Mouse (Mus musculus) adrenal gland, adult 8-10 months (tissue): ENCODE data around the gene AI413582. TPM values are rescaled to one million over a fixed set of nuclear protein-coding genes. Genes with fewer than 3 reads are reported as not detected.

ENCODE experiments used
- DNase-seq: peaks from one replicate; pipeline ENCODE4 v3.0.0; 2022
- total RNA-seq, 4 experiments: library from RNA; stranded (reverse); gene quantifications; 2 replicates each; pipeline ENCODE4 v1.2.4; 2022

The AI413582 gene
- total RNA-seq, 4 experiments from 2014 or later, result 22.9 to 29.4 (median 23.4) TPM

DNA sequence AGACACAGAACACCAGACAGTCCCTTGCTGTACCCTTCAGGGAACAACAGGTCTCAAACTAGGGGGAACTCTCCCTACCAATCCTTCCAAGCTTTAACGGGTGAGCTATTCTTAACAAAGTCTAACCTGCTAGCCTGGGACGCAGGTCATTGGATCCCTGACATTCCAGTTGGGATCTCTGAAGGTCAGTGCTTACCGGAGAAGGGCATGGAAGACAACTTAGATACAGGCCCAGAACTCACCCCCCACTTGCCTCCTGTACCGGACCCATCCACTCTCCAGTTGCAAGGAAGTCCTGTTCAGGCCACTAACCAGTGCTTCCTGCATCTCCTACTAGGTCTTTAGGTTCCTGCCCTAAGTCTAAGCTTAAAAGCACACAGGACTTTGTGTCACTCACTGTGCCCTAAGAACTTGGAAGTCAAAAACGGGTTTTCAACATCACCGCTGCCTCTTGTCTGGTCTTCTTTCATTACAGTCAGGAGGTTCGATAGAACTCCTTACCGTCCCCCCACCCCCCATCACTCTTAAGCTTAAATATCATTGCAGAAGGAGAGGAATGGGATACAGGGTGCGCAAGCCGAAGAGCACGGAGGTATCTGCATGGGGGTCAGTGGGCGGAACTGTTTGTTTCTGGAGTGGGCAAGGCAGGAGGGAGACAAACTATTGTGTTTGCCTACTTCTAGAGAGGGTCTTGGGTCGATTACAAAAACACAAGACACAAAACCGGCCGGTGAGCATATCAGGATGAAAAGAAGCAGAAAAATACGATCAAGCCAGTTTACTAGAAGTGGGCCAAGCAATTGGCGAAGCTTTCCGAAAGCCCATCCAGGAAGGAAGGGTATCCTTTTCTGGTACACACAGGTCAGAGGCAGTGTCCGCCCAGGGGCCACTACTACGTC lies 11.2 kb downstream of the AI413582 start:
- DNase-seq, result no peak

DNA sequence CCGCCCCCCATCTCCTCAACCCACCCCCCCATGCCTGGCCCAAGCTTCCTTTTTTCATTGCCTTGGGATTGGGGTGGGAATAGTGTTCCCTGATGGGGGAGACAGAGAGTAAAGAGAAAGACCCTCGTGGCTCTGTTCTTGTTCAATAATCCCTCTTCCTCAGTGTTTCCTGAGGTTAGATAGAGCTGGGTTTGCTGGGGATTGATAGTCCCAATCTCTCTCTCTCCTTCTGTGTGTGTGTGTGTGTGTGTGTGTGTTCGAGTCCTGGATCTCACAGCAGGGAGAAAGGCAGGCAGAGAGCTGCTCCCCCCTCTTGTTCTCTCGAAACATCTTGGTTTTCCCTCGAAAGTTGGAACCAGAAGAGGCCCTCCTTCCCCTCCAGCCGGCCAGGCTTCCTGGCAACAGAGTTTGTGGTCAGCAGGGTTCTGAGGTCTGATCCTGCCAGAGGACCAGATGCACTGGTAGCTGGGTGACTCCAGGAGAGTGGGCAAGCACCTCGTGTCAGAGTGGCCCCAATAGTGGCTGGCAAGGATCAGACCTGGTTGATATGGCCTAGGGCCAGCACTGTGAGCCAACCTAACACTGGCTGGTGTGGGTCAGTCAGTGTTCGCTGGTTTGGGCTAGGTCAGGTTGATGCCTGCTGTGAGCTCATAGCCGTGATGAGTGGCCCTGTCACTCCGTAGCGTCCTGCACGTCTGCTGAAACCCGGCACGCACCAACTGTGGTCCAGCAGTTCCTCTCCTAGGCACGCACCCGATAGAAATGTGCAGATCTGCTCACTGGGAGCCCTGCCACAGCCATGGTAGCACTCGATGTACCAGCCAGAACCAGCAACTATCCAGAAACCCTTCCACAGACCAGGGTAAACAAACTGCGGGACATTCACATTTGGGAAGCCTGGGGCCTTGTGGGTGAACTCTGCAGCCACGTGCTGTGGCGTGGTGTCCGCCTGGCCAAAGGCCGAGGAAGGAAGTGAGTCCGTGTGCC lies 13.0 kb downstream of the AI413582 start:
- DNase-seq, result no peak

DNA sequence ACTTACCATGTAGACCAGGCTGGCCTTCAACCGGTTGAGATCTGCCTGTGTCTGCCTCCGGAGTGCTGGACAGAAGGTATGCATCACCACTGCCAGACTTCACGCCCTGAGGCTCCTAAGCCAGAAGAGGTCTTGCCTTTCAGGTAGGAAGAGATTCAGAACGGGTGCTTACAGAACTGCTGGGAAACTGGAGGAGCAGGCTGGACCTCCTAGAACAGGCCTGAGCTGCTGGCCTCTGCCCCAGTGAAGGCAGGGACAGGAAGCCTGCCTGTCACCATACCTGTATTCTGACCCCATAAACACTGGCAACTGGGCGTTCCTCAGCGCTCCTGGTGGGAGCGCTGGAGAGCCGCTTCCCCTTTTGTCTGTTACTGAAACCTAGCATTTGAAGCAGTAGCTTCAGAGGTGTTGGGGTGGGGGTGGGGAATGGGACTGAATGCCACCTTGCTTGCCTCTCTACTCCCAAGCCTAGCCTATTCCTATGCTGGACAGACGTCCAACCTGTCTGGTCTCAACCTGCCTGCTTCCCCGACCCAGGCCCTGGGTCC lies 14.1 kb downstream of the AI413582 start:
- no peak for DNase-seq

DNA sequence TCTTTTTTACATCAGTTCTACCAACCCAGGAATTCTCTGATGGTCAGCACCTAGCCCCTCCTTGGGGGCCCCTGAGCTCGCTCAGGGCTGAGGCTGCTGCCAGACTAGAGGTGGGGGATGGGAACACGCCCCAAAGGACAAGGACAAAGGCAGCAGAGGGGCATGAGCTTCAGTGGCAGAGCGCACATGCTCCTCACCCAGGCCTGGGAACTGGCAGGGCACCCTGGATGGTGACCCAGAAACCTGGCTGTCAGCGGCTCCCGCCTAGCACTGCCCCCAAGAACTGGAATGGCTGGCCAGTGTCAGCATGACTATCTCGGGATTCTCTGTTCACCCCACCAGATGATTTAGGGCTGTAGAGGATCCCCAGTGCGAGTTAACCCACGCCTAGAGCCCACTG lies 16.3 kb downstream of the AI413582 start:
- DNase-seq, result no peak

DNA sequence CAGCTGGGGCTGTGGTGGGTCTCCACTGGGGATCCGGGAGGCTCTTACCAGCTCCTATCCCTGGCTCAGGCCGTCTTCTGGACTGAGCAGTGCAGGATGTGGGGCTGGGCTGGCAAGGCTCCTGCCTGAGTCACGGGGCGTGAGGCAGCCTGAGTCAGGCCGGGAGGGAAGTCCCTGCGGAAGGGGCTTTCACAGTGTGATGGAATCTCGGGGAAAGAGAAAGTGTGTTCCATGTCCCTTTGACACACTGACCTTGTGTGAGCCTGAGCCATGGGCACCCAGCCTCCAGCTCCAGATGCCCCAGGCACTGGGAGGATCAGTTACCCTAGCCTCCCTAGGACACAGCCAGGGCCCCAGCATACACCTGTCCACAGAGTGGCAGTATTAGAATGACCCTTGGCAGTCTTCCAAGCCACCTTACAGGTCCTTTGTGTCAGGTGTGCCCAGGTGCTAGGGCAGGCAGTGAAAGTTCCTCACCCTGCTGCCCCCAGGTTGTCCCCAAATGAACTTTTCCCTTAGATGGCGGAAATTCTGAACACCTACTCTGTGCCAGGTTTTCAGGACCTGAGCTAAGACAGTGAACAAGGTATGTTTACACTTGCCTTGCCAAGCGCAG lies 18.2 kb downstream of the AI413582 start:
- DNase-seq, result peak; percentile 72

DNA sequence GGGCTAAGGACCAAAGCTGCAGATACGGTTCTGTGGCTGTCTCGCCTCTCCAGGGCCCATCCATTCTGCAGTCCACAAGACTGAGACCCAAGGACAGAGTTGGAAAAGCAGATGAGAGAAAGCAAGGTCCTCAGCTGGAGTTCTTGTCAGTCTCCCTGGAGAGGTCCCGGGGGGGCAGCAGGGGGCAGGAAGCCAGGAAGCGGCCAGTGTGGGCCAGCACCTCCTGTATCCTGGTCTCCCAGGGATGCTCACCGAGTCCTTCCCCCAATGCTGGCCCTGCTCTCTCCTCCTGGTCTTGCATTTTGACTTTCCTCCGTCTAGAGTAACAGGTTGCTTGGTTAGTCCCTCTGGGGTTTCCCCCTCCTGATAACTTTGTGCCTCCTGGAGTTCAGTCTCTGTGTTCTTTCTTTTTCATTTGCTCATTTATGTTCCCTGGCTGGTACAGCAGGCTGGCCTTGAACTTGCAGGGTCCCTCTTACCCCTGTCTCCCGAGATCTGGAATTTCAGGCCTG lies 18.9 kb downstream of the AI413582 start:
- DNase-seq, result no peak

DNA sequence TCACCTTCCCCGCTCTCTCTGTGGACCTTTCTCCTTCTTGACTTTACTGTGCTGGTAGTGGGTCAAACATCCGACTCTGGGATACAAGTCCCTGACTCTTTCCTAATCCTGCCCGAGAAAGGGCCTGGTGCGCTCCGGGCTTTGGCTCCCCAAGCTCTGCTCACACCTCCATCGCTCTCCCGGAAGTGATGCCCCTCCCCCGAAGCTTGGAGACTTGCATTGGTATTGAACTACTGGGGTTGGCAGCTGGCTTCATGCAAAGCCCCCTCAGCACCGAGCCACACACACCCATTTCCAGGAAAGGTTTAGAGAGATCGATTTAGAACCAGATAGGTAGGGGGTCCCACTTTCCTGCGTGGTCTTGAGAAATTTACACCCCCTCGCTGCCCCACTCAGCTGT lies 19.6 kb downstream of the AI413582 start:
- DNase-seq, result no peak

DNA sequence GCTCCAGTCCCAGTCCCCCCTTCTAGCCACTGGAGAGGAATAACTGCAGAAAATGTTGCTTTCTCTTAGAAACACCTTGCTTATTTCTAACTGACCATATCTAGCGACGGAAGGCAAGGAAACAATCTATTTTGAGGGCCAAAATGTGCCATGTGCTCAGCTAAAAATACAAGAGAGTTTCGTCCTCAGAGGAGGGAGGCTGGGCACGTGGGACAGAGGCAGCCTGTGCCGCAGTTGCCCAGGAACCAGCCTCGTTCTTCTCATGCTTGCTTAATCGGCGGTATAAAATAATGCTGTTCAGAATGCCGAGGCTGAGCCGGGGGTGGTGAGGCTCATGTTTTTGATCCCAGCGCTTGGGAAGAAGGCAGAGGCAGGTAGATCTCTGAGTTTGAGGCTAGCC lies 21.0 kb downstream of the AI413582 start:
- DNase-seq, result no peak

DNA sequence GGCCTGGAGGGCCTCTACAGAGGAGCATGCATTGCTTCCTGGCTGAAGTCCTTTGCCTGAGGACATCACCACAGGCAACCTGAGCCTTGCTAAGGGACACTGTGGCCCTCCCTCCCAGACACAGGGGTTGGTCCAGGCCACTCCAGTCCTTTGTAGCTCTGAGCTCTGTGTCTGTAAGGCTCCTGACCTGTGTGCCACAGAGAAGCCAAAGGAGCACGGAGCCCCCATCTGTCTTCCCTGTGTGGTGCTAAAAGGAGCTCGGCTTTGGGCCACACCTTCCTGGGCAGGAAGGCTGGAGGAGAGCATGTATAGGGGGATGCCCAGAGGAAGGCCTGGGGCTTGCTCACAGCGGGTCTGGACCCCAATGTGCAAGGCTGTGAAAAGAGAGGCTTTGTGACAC lies 23.6 kb downstream of the AI413582 start:
- DNase-seq, result no peak

DNA sequence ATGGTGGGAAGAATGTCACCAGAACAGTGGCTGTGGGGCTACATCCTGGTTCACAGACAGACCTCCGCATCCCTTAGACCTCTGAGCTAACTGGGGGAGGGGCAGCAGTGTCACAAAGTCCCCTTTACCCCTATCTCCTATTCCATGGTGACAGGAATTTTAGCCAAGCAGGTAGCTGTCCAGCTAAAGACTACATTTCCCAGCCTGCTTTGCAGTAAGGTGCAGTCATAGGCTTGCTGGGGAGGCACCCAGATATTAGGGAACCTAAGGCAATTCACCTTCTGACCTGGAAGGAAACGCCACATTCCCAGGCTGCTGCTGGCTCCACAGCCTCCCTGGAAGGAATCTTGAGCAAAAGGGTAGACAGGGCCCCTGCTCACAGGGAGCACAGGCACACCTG lies 24.3 kb downstream of the AI413582 start:
- DNase-seq, result no peak

DNA sequence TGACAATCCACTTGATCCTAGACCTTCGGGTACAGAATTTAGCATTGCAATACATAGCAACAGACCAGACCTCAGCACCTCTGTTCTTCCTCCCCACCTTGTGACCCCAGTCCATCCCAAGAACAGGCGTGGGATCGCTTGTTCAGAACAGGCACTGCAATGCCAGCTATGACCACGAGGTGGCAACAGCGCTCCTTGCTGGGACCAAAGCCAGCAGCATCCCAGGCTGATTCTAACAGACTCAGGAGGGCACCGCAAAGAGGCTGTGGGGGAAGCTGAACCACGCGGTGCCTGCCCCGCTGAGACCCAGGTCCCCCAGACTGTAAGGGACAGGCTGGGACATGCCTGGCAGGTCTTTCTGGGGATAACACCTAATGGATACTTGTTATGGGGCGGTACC lies 30.8 kb downstream of the AI413582 start:
- DNase-seq, result peak; percentile 72

DNA sequence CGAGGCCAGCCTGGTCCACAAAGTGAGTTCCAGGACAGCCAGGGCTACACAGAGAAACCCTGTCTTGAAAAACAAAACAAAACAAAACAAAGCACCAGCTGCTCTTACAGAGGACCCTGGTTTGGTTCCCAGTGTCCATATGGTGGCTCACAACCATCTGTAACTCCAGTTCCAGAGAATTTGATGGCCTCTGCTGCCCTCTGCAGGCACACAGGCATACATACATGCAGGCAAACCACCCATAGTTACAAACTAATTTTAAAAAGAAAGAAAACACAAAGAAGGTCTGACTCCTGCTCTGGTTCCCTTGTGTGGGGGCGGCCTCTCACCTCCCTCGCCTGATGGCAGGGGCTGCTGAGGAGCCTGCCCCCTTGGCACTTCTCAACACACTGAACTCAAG lies 32.2 kb downstream of the AI413582 start:
- no peak for DNase-seq

DNA sequence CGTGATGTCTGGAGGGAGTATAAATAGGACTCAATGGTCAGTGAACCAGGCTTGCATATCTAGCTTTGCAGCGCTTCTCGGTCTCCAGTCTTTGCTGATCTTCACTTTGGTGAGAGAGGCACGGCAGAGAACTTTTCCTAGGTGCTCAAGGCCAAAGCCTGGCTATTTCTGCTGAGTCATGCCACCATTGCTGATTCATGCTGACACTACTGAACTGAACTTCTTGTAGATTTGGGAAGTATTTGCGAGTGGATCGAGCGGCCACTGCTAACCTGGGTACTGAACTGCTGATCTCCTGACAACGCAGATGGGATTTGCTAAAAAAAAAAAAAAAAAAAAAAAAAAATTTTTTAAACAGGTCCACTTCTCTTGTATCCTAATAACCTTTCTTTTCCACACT lies 33.5 kb downstream of the AI413582 start:
- no peak for DNase-seq

DNA sequence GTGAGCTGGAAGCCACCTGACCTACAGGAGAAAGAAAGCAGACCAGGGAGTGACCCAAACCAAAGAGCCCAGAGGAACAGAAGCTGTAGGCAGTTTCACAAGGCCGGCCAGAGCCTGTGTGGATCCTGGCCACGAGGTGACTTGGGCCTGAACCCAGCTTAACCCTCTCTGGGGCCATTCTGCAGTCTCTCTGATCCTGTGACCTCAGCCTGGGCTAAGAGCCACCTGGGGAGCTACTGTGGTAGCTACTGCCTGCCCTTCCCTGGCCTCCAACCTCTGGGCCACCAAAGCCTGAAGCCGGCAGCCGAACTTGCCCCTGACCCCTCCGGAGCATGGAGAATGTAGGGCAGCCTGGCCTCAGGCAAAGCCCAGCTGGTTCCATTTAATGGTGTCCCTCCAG lies 36.8 kb downstream of the AI413582 start:
- peak; percentile 29 for DNase-seq

DNA sequence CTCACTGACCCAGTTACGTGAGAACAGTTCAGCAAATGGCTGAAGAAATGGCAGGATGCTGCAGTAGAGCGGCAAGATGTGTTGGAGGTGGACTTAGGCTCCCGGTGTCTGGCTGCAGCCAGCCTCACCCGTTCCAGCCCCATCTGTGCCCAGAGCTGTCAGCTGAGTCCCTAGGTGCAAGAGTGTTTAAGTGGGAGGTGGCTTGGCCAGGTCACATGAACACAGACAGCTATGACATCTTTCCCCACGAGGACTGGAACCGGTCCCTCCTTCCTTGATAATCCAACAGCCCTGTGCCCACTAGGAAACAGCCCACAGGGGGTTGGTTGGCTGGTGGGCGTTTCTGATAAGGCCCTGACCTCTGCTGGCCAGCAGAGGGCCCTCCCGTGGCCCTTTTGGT lies 37.5 kb downstream of the AI413582 start:
- no peak for DNase-seq

DNA sequence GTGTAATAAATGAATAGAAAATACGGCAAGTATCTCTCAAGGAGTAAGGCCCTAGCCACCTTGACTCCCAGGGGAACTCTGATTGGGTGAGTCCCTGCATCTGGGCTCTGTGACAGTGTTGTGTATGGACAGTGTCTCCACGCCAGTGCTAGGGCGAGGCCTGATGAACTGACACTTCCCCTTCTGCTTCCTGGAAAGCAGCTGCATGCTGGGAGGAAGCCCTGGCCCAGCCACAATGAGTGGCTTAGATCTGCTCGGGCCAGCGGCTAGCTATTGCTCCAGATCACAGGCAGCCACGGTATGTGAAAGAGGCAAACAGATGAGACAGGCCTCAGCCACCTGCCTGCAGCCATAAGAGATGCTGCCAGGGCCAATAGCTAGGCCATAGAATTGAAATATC lies 38.4 kb downstream of the AI413582 start:
- no peak for DNase-seq

DNA sequence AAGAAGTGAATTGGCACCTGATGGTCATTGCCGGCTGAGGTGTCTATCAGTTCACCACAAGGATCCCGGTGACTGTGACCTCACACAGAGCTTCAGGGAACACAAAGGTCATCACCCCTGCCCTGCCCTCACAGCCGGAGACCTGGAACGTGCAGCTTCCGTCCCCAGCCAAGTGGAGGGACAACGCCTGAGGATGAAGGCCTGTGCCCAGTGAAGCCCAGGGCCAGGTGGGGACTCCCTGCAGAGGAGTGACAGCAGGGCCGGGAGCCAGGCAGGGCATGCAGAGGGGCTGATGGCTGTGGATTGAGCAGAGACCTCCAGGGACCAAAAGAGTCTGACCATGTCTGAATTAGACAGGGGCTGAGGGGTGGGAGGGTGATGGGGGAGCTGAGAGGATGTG lies 42.4 kb downstream of the AI413582 start:
- DNase-seq, result no peak

DNA sequence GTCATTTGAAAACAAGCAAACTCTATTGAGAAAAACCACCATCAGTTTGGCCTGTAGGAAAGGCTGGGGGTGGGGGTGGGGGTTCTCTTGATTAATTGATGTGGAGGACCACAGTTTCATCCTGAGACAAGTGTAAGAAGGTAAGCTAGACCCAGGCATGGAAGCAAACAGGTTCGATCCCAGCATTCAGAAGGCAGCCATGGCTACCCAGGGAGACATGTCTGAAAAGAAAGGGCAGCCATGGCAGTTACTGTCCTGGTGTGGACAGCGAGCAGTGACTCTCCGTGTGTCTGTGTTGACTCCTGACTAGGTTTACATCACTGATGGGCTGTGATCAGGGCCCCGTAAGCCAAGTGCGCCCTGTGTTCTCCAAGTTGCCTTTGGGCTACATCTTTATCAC lies 44.3 kb downstream of the AI413582 start, which contains the start of gene Grm4:
Gene Grm4 (minus strand): TSS at position 101 of the 400 bp plus-strand sequence.
- DNase-seq, result no peak

DNA sequence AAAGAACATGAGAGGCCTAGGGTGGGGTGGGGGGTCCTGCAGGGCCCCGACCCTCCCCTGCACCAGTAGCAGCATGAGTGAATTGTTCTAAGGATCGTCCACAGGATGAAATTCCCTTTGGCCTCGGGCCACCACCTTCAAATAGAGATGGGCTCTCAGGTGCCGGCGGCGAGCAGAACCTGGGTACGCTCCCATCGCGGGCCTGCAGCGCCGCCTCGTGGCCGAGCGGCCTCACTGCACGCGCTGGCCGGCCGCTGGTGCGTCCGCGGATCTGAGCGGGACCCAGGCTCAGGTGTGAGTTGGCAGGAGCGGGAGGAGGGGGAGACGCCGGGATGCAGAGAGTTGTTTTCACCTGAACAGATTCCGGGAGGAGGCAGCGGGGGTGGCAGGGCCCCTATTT lies 45.0 kb downstream of the AI413582 start:
- no peak for DNase-seq

DNA sequence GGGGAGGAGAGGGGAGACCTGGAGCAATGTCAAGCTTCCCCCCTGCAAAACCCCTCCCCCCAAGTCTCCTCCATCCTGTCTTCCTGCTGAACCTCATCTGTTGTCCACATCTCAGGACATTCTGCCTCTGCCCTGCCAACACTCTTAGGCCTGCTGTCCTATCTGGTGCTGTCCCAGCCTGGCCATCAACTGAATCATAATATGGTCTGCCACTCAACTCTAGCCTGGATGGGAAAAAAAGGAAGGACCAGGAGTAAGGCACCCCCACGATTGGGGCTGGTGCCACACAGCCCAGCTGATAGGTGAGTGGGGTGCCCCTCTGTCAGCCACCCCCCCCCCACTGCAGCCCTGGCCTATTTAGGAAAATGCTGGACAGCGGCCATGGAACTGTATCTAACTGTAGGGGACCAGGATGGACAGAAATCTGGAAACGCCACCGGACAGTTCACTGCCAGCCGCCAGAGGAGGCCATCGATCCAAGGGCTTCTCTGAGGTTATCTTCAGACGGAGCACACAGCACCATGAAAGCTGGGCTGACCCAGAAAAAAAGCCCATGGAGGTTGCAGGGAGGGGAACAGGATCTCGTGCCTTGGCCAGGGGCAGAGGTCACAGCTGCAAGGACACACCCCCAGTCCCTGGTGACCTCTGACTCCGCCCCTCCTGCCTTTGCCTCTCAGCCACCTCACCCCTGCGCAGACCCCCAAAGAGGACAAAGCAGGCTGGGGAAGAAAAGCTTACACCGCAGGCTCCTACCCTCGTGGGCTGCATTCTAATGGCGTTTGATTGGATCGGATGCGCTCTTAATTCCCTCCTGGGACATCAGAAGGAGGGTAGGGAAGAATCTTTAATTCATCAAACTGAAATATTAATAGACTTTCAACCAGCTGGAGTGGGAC lies 46.6 kb downstream of the AI413582 start:
- no peak for DNase-seq

DNA sequence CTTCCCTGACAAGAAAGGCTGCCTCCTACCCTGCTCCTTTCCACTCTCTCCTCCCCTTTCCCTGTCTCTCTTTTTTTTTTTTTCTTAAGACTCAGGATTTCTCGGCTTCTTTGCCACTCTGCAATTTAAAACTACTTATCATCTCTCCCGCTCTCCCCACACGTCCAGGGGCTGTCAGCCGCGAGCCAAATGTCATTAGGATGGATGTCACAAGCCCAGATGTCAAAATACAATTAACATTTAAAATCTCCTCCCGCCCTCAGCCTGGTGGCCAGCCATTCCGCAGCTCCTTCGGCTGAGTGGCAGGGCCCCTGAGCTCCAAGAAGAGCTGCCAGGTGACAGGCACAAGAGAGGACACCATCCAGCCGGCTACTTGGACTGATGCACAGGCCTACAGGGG lies 47.3 kb downstream of the AI413582 start:
- DNase-seq, result no peak
